Mouse (Mus musculus): Measurements from ENCODE around the gene Pisd. TPM values are rescaled to one million over a fixed set of nuclear protein-coding genes. Genes with fewer than 3 reads are reported as not detected.

Gene Pisd
- polyA plus RNA-seq, 1 experiment from 2014 or later = 82.2 TPM

Other genes with a start within 250 kb of the Pisd start
- gene Yes1, start 174.5 kb downstream of the Pisd start, polyA plus RNA-seq (2015; fragmentation: Nextera tagmentation; extraction: Ambion mirVana) = 22.7 and 23.7 TPM in 2 replicates
- gene Gm20671, start 41.5 kb upstream of the Pisd start, polyA plus RNA-seq (2015; fragmentation: Nextera tagmentation; extraction: Ambion mirVana) = not detected in 2 replicates
- 8.2 and 9.7 TPM in 2 replicates for gene Prr14l, start 68.6 kb upstream of the Pisd start, polyA plus RNA-seq (2015; fragmentation: Nextera tagmentation; extraction: Ambion mirVana)
- 28.0 and 29.6 TPM in 2 replicates for gene Depdc5, start 78.1 kb upstream of the Pisd start, polyA plus RNA-seq (2015; fragmentation: Nextera tagmentation; extraction: Ambion mirVana)
- 732 and 779 TPM in 2 replicates for gene Ywhah, start 233.2 kb upstream of the Pisd start, polyA plus RNA-seq (2015; fragmentation: Nextera tagmentation; extraction: Ambion mirVana)

Measured in neural tube, embryonic 13.5 days (tissue).